Mouse (Mus musculus) heart, adult 2 months (tissue): ENCODE results near the gene Rfxap.
A peak's percentile ranks its signal among the peaks of the same experiment; 100 is the strongest.

Source experiments
- CTCF ChIP-seq: fragments of 200-600 bp; IDR thresholded peaks from 2 replicates; pipeline ENCODE4 v1.8.1; 2022; ENCODE audit warnings: antibody characterized with exemption, mild to moderate bottlenecking, moderate library complexity
- EP300 ChIP-seq: fragments of 200-500 bp; IDR thresholded peaks from 2 replicates; pipeline ENCODE4 v1.6.1; 2011; ENCODE audit warnings: low read depth, low read length, control low read depth; ENCODE audit not compliant: insufficient read depth
- POLR2A ChIP-seq: fragments of 200-500 bp; IDR thresholded peaks from 2 replicates; pipeline ENCODE4 v1.6.1; 2011; ENCODE audit warnings: mild to moderate bottlenecking, low read depth, low read length, control low read depth; ENCODE audit not compliant: insufficient read depth

GRCm38 (mm10) chr3:54795806-54796205, 11.8 kb downstream of the Rfxap start:
- TF ChIP-seq POLR2A (no peak), CTCF (peak; percentile 81), EP300 (no peak)
